Mouse (Mus musculus) brain, embryonic 14.5 days (tissue): ENCODE data around the gene Prrxl1. TPM values are rescaled to one million over a fixed set of nuclear protein-coding genes. Genes with fewer than 3 reads are reported as not detected.

ENCODE experiments used
- DNase-seq: peaks from one replicate; pipeline ENCODE4 v3.0.0-alpha.2; 2011; ENCODE audit warnings: low read depth
- CTCF ChIP-seq: fragments of 200-500 bp; IDR thresholded peaks from 2 replicates; pipeline ENCODE4 v1.5.1; 2012; ENCODE audit warnings: inconsistent platforms, mild to moderate bottlenecking, moderate library complexity, borderline replicate concordance; ENCODE audit not compliant: insufficient read depth, insufficient read length; ENCODE audit errors: extremely low read depth
- POLR2A ChIP-seq: fragments of 200-500 bp; IDR thresholded peaks from 2 replicates; pipeline ENCODE4 v1.6.1; 2012; ENCODE audit warnings: mild to moderate bottlenecking, inconsistent platforms, borderline replicate concordance; ENCODE audit not compliant: poor library complexity, insufficient read depth, insufficient read length, severe bottlenecking; ENCODE audit errors: extremely low read depth
- polyA plus RNA-seq: library from polyadenylated mRNA; depleted of rRNA; stranded (reverse); fragments of >200 nt; gene quantifications from 2 replicates; pipeline ENCODE4 v1.2.3, GENCODE M21; 2012

Prrxl1 gene
- polyA plus RNA-seq, 1 experiment: 7.0 TPM

DNA sequence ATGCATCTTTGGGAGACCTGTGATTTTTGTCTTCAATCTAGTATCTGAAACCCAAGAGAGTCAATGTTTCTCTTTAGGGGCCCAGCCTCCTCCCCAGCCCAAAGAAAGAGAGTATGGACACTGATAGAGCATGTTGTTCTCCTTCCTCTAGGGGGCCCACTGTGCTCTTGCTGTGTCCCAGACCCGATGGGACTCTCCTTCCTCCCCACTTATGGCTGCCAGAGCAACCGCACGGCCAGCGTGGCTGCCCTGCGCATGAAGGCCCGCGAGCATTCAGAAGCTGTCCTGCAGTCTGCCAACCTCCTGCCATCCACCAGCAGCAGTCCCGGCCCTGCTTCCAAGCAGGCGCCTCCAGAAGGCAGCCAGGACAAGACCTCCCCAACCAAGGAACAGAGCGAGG is 29.4 kb downstream of the Prrxl1 start:
- no peak for TF ChIP-seq POLR2A
- peak; percentile 14; the same call in 1 of the 2 replicates for TF ChIP-seq CTCF
- no peak for DNase-seq

DNA sequence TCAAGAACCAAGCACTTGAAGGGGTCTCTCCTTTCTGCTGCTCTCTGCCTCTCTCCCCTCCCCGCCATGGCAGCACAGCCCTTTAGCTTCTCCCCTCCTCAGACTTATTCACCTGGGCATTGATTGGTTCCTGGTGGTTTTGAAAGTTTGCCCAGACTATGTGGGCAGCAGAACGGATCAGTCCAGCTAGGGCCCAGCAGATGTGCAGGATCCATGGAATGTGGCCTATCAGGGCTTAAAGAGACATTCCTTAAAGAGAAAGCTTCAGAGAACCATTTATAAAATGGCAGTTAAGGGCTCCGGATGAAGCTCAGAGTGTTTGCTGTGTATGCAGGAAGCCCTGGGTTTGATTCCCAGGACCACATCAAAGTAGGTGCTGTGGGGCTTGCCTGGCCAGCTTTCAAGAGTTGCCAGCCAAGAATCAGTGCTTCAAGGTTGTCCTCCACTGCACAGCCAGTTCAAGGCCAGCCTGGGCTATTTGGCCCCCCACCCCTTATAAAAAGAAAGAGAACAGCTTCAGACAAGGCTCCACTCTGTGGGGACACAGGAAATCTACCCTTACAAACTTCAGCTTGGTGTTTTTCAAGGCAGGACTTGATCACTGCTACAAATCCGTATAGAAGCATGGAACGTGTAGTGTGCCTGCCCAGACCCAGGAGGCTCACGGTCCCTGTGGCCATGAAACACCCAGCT is 33.8 kb downstream of the Prrxl1 start:
- TF ChIP-seq CTCF (no peak), POLR2A (no peak)
- no peak for DNase-seq

DNA sequence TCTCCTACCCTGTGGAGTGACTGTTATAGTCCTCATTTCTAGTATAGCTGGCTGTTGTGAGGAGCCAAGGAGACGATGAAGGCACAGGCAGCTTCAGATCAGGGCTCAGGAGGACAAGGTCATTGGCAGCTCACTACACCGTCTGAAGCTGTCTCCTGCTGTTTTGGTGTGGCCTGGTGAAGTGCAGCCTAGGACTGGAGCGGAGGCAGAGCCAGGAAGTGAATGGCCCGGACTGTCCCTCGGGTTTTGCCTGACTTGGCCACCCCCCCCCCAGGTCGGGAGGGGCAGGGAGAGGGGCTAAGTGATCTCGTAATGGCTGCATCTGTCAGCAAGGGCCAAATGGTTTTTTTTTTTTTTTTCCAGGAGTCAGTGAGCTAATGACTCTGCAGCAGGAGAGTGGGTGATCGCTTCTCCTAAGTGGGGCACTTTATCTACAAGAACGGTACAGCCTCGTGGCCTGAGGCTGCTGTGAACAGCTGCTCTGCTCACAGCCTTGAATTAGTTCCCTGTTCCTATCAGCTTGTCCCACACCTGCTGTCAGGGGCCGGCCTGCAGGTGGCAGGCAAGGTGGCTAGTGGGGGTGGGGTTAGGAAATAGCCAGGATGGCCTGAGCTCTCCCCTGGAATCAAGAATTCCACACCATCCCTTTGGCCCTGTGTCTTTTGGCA is 34.9 kb downstream of the Prrxl1 start:
- TF ChIP-seq CTCF (no peak), POLR2A (no peak)
- DNase-seq: no peak

GRCm38 (mm10) chr14:32638485-32638884 is 39.3 kb downstream of the Prrxl1 start:
- DNase-seq: no peak
- TF ChIP-seq POLR2A (no peak), CTCF (no peak)

DNA sequence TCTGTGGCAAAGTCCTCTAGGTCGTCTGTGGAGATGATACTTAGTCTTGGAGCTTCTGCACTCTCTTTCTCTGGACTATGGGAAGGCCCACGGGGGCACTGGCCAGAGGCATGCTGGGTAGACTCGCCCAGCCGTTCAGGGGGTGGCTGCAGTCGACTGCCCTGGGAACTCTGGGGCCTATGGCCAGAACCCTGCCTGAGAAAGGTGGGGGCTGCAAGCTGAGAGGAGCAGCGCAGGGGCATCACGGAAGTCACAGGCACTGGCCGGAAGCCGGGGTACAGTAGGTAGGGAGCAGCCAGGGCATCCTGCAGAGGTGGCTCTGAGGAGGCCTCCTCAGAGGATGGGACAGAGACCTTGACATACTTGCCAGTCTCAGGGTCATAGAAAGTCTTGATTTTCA is 60.6 kb downstream of the Prrxl1 start:
- TF ChIP-seq CTCF: no peak
- no peak for TF ChIP-seq POLR2A
- DNase-seq: no peak

DNA sequence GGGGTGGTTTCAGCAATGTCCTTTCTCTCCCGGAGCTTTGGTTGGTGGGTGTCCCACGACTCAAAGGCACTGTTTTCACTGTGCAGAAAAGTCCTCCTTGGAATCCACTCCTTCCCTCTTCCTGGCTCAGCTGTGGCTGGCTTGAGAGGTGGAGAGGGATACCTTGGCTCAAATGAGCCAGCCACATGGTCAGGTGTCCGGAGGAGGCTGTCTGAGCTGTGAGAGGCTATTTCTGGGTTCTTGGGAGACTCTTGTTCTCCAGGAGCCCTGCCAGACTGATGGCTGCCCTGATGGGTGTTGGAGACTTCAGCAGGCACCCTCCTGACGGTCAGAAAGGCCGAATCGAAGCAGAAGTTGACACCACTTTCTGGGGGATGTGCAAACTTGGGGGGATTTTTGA is 63.9 kb downstream of the Prrxl1 start:
- no peak for DNase-seq
- TF ChIP-seq CTCF: no peak
- TF ChIP-seq POLR2A: no peak

DNA sequence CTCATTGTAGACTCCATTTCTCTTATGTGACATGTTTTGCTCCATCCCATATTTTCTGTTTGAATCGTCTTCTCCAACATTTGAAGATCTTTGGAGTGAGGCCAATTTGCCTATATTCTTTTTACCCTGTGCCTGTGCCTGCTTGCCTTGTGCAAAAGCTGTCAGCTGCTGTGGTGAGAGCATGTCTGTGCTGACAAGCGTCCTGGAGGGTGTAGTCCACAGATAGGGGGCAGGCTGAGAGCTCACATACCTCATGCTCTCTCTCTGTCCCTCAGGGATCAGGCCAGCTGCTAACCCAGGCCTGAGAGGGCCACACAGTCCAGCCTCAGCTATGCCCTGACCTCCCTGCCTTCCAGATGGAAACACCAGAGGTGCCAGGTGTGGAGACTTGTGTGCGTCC is 74.0 kb downstream of the Prrxl1 start:
- TF ChIP-seq CTCF: no peak
- TF ChIP-seq POLR2A: no peak
- peak; percentile 30 for DNase-seq

DNA sequence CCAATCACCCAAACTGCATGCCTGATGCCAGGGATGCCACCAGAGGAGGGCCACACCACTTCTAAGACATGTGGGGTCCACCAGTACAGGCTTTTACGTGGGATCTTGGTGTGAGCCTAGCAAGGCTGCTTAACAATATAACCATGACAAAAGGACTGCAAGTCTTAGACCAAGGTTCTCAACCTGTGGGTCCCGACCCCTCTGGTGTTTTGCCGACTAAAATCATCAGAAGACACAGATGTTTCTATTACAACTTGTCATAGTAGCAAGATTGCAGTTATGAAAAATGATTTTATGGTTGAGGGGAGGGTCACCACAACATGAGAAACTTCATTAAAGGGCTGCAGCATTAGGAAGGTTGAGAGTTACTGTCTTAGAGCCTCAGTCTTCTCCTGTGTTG is 79.4 kb downstream of the Prrxl1 start:
- TF ChIP-seq POLR2A: no peak
- no peak for TF ChIP-seq CTCF
- no peak for DNase-seq

GRCm38 (mm10) chr14:32681603-32682002 is 82.4 kb downstream of the Prrxl1 start:
- no peak for TF ChIP-seq CTCF
- no peak for TF ChIP-seq POLR2A
- DNase-seq: peak; percentile 50

DNA sequence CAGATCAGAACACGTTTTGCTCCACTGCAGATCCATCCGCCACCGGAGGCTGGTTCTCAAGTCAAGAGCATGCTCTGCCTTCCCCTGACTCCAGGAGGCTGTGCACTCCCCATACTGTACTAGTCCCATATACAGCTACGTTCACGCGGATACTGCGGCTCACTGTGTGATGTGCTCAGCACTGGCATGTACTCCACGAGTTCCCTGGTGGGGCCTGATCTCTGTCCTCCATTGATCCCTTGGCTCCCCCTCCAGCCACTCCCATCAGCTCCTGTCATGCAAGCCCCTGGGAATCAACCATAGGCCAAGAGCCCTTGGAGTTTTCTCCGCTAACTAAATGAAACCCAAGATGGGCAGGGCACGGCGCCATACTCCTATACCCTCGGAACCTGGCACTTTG is 83.3 kb downstream of the Prrxl1 start:
- TF ChIP-seq POLR2A: no peak
- TF ChIP-seq CTCF: no peak
- no peak for DNase-seq

DNA sequence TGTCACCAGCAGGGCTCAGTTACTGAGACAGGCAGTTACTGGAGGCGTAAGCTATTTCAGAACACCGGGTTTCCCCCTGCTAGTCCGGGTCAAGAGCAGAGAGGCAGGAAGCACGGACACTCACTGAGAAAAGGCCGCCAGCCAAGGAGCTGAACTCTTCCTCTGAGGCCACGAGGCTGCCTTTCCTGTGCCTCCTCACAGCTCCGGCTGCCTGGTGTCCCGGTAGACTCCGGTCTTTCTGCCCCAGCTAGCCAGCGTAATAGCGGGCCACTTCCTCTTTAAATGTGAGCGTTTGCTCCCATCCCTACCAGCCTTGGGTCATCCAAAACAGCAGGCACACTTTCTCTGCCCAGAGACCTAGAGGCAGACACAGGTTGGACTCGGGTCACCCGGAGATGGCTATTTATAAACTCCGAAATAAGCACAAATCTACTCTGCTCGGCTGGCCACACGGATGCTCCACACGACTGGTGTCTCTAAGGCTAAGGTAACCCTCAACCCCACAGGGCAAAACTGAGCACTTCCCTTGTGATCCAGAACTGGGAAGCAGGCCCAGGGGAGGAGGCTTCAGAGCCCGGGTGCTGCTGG is 84.1 kb downstream of the Prrxl1 start:
- DNase-seq: peak; percentile 26
- TF ChIP-seq POLR2A (no peak), CTCF (no peak)

- peak; percentile 89 for DNase-seq
- TF ChIP-seq POLR2A (no peak), CTCF (no peak)
Measured at GRCm38 (mm10) chr14:32683982-32684734, 85.0 kb downstream of the Prrxl1 start.

- TF ChIP-seq CTCF (no peak), POLR2A (no peak)
- no peak for DNase-seq
Measured at GRCm38 (mm10) chr14:32684735-32685105, 85.5 kb downstream of the Prrxl1 start.
